Mouse (Mus musculus): ENCODE measurements at regions not wholly inside any gene's neighbourhood (a gene's known extent, or its start where the extent isn't known, plus 50 kb on each side); places are given as distances from the start of the nearest gene placed in this dataset.

GRCm38 (mm10) chr12:31172451-31173318 is 67.9 kb upstream of the Gm6993 start:
- no peak for DNase-seq (ENCODE audit: extremely low spot score in 1 of 2, low spot score in 1 of 2)

- no peak for DNase-seq (ENCODE audit: extremely low spot score in 1 of 2, low spot score in 1 of 2)
Observed at GRCm38 (mm10) chr12:31173512-31173911, 67.1 kb upstream of the Gm6993 start.

- no peak for DNase-seq (ENCODE audit: extremely low spot score in 1 of 2, low spot score in 1 of 2)
Observed at GRCm38 (mm10) chr12:31179536-31179935, 61.0 kb upstream of the Gm6993 start.

- DNase-seq (ENCODE audit: extremely low spot score in 1 of 2, low spot score in 1 of 2) = no peak
Observed at GRCm38 (mm10) chr12:31183632-31184031, 56.9 kb upstream of the Gm6993 start.

GRCm38 (mm10) chr12:31184217-31184975 is 56.2 kb upstream of the Gm6993 start:
- no peak for DNase-seq (ENCODE audit: extremely low spot score in 1 of 2, low spot score in 1 of 2)

GRCm38 (mm10) chr12:31185177-31185932 is 55.2 kb upstream of the Gm6993 start:
- no peak for DNase-seq (ENCODE audit: extremely low spot score in 1 of 2, low spot score in 1 of 2)

GRCm38 (mm10) chr12:31185933-31186845 is 54.4 kb upstream of the Gm6993 start:
- no peak for DNase-seq (ENCODE audit: extremely low spot score in 1 of 2, low spot score in 1 of 2)

DNA sequence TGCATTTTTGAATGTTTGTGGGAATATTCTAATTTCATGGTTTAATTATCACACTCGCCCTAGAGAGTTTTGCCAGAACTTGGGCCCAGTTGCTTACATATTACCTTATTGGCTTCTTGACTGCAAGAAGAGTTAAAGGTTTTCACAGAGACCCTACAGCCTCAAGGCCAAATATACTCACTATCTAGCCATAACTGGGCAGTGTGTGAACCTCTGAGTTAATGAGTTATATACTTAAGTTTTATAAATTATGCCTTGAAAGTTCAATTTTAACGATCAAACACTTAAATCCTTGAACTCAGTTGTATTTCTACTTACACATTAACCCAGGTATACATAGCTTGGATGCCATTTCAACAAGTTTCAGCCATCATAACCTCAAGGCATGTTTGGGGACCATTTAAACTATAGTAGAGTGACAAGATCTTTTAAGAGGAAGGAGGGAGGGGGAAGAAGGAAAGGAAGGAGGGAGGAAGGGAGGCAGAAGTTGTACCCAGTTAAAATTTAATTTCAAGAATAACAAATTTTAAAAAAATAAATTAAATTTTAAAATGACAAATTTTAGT is 52.5 kb upstream of the Gm6993 start:
- no peak for DNase-seq (ENCODE audit: extremely low spot score in 1 of 2, low spot score in 1 of 2)

- no peak for DNase-seq (ENCODE audit: extremely low spot score in 1 of 2, low spot score in 1 of 2)
Observed at GRCm38 (mm10) chr12:31190265-31190664, 50.3 kb upstream of the Gm6993 start.

Measured in layer of hippocampus, postnatal 25 days (tissue).